Mouse (Mus musculus): ENCODE data around the gene Idh3a.
A peak's percentile ranks its signal among the peaks of the same experiment; 100 is the strongest.

DNA sequence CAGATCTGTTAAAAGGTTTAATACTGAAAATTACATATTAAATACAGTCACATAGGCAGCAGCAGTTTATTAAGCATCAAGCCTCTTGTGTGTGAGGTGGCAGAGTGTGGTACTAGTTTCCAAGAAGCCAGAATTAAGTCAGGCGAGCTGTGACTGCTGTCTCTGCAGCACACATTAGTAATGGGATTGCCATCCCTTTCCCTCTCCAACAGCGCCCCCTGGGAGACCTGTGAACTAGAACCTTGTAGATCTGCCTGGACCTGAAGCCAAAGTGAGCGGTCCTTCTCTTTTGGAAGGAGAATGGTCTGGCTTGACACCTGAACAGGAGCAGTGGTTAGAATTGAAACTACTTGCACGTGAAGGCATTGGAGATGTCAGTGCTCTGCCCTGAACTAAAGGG lies 18.8 kb downstream of the Idh3a start:
- TF ChIP-seq CTCF (IDR thresholded peaks at IDR 0.05; ENCODE audit: extremely low read depth, insufficient read length, insufficient replicate concordance, low read depth, low read length), result peak; percentile 46; the same call in 1 of the 2 replicates
- TF ChIP-seq POLR2A (IDR thresholded peaks at IDR 0.05; ENCODE audit: low read depth, low read length), result no peak

All from small intestine, adult 2 months (tissue).